Mouse (Mus musculus): ENCODE measurements at regions not wholly inside any gene's neighbourhood (a gene's known extent, or its start where the extent isn't known, plus 50 kb on each side); places are given as distances from the start of the nearest gene placed in this dataset.

DNA sequence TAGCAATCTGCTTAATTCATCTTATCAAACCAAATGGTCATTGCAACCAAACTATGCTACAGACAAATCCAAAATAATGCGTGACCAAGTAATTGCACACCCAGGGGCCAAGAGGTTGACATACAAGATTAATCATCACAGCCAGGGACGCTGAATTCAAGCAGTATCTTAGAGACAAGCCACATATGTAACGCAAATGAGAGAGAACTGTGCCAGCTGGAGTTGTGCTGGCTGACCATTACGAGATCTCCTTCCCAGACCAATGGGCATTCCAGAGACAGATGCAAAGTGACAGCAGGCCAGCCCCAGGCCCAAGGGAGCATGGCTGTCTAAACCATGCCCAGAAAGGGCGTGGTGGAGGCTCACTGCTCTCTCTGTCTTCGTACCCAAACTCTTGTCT is 155.1 kb downstream of the Usp46 start:
- 0 out of 2 replicates have a peak, but pooled peaks have one; percentile 28 for ATAC-seq (ENCODE audit: low FRiP score, low TSS enrichment)
- no peaks in the 10 kb centered on the region for H3K4me1 ChIP-seq (ENCODE audit: control insufficient read depth, insufficient read depth, low read length)
- H3K4me3 ChIP-seq (ENCODE audit: low read length), result no peak overlapping the region
- no peaks in the 10 kb centered on the region for H3K36me3 ChIP-seq (ENCODE audit: control insufficient read depth, insufficient read depth, low read length)
- H3K9ac ChIP-seq (ENCODE audit: low read depth, low read length), result no peak overlapping the region
- no peaks in the 10 kb centered on the region for H3K9me3 ChIP-seq (ENCODE audit: control insufficient read depth, low read length)
- no peak overlapping the region for H3K4me2 ChIP-seq (replicated peaks; ENCODE audit: low read depth, low read length)
- H3K27me3 ChIP-seq (ENCODE audit: control insufficient read depth, insufficient read depth, low read length), result no peaks in the 10 kb centered on the region
- 49% methylated on average over 6 of the region's 6 CpGs for WGBS
- H3K27ac ChIP-seq (ENCODE audit: low read depth, low read length), result no peak overlapping the region

DNA sequence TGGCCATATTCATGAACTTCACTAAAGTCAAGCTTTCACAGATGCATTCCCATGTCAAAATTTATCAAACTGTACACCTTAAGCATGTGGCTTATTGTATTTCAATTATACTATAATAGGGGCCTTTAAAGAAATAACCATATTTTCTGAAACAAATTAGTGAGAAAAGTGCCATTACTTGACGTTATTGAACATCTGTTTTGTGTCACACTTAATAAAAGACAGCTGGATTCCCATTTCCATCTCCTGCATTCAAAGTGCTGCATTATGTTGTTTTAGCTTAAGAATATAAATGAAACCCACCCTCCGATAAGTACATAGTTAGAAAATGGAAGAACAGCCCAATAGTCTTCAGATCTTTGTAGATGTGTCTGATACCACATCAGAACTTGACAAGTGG is 150.2 kb downstream of the Usp46 start:
- Histone ChIP-seq H3K36me3 (ENCODE audit: control insufficient read depth, insufficient read depth, low read length) (no peaks in the 10 kb centered on the region), H3K9me3 (ENCODE audit: control insufficient read depth, low read length) (no peaks in the 10 kb centered on the region), H3K27ac (ENCODE audit: low read depth, low read length) (no peak overlapping the region), H3K4me2 (replicated peaks; ENCODE audit: low read depth, low read length) (no peak overlapping the region), H3K9ac (ENCODE audit: low read depth, low read length) (no peak overlapping the region), H3K27me3 (ENCODE audit: control insufficient read depth, insufficient read depth, low read length) (no peaks in the 10 kb centered on the region), H3K4me1 (ENCODE audit: control insufficient read depth, insufficient read depth, low read length) (no peaks in the 10 kb centered on the region), H3K4me3 (ENCODE audit: low read length) (no peak overlapping the region)
- no peak for ATAC-seq (ENCODE audit: low FRiP score, low TSS enrichment)
- WGBS, result 67% methylated on average over 2 of the region's 2 CpGs

DNA sequence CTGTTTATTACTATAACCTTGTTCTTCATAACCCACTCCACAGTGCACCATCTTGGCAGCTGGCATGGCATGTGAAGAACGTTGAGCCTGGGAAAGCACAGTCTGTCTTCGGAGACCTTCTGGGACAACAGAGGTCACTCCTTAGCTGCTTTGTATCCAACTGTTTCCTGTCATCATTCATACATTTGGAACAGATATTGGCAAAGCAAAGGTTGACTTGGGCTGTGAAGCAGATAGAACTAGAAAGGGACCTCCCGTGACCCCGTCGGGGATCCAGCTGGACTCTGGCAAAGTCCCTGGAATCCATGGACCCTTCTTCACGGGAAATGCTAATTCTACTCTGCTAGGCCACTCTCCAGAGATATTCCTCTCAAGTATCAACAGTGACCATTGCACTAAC is 148.3 kb downstream of the Usp46 start:
- H3K4me2 ChIP-seq (replicated peaks; ENCODE audit: low read depth, low read length), result no peak overlapping the region

DNA sequence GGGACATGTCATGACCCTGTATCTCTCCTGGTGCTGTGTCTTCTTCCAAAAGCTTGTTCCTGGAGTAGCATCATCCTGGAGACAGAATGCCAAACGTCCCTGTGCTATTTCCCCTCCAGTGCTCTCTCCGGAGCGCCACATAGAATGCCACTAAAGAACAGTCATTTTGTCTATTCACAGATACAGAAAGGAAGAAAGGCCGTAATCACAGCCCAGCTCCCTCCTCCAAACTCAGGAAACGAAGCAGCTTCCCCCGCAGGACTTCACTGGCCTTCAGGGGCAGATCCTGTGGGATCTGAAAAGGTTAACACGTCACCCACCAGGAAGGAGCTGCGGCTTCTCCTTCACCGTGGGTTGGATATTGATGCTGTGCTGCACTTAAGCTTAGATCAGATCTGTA is 140.7 kb downstream of the Usp46 start:
- H3K9me3 ChIP-seq (ENCODE audit: control insufficient read depth, low read length), result no peaks in the 10 kb centered on the region

More for the DNA sequence above, 148.3 kb downstream of the Usp46 start:
- H3K9me3 ChIP-seq (ENCODE audit: control insufficient read depth, low read length), result no peaks in the 10 kb centered on the region
- WGBS, result 80% methylated on average over 6 of the region's 6 CpGs
- no peaks in the 10 kb centered on the region for H3K36me3 ChIP-seq (ENCODE audit: control insufficient read depth, insufficient read depth, low read length)
- H3K4me1 ChIP-seq (ENCODE audit: control insufficient read depth, insufficient read depth, low read length), result no peaks in the 10 kb centered on the region
- ATAC-seq (ENCODE audit: low FRiP score, low TSS enrichment), result no peak
- no peak overlapping the region for H3K4me3 ChIP-seq (ENCODE audit: low read length)
- H3K27me3 ChIP-seq (ENCODE audit: control insufficient read depth, insufficient read depth, low read length), result no peaks in the 10 kb centered on the region
- no peak overlapping the region for H3K9ac ChIP-seq (ENCODE audit: low read depth, low read length)
- H3K27ac ChIP-seq (ENCODE audit: low read depth, low read length), result no peak overlapping the region

DNA sequence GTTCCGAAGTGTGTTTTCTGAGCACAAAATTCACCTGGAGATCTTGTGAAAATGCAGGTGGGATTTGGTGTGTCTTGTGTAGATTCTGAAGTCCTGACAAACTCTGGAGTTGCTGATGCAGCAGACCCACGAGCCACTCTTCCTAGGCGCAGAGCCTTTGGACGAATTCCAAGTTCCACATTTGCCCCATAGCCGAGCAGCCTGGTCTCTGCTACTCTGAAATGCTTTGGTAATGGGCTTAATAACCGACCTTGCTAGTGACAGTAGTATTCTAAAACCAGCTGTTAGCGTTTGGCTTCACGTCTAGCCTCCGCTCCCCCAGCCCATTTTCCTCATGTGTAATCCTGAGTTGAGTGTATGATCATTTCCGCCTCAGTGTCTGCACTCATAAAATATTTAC is 139.5 kb downstream of the Usp46 start:
- H3K4me1 ChIP-seq (ENCODE audit: control insufficient read depth, insufficient read depth, low read length), result no peaks in the 10 kb centered on the region
- H3K36me3 ChIP-seq (ENCODE audit: control insufficient read depth, insufficient read depth, low read length), result no peaks in the 10 kb centered on the region
- H3K4me2 ChIP-seq (replicated peaks; ENCODE audit: low read depth, low read length), result no peak overlapping the region
- no peaks in the 10 kb centered on the region for H3K27me3 ChIP-seq (ENCODE audit: control insufficient read depth, insufficient read depth, low read length)
- H3K4me3 ChIP-seq (ENCODE audit: low read length), result no peak overlapping the region
- no peak overlapping the region for H3K9ac ChIP-seq (ENCODE audit: low read depth, low read length)
- no peak overlapping the region for H3K27ac ChIP-seq (ENCODE audit: low read depth, low read length)
- WGBS, result 82% methylated on average over 10 of the region's 10 CpGs
- no peaks in the 10 kb centered on the region for H3K9me3 ChIP-seq (ENCODE audit: control insufficient read depth, low read length)
- no peak for ATAC-seq (ENCODE audit: low FRiP score, low TSS enrichment)

More for the DNA sequence above, 140.7 kb downstream of the Usp46 start:
- H3K9ac ChIP-seq (ENCODE audit: low read depth, low read length), result no peak overlapping the region
- no peaks in the 10 kb centered on the region for H3K27me3 ChIP-seq (ENCODE audit: control insufficient read depth, insufficient read depth, low read length)
- no peak overlapping the region for H3K4me3 ChIP-seq (ENCODE audit: low read length)
- ATAC-seq (ENCODE audit: low FRiP score, low TSS enrichment), result no peak
- H3K4me2 ChIP-seq (replicated peaks; ENCODE audit: low read depth, low read length), result no peak overlapping the region
- no peaks in the 10 kb centered on the region for H3K4me1 ChIP-seq (ENCODE audit: control insufficient read depth, insufficient read depth, low read length)
- H3K27ac ChIP-seq (ENCODE audit: low read depth, low read length), result no peak overlapping the region
- no peaks in the 10 kb centered on the region for H3K36me3 ChIP-seq (ENCODE audit: control insufficient read depth, insufficient read depth, low read length)
- WGBS, result 62% methylated on average over 9 of the region's 9 CpGs

DNA sequence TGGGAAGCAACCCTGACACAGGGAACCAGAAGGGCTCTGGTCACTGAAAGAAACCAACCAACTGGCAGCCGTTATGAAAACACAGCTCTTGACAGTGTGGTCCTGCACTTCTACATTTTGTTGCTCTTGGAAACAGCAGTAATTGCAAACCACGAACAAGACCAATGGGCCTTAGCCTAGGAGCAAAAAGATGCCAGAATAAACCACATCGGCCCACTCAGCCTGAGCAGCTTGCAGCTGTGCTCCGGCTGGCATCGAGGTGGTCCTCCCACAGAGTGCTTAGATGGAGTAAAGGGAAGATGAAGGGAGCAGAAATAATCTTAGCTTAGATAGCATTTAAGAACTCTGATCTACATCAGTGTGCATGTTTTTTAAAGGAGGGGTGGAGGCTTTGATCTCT is 138.0 kb downstream of the Usp46 start:
- Histone ChIP-seq H3K27me3 (ENCODE audit: control insufficient read depth, insufficient read depth, low read length) (no peaks in the 10 kb centered on the region), H3K36me3 (ENCODE audit: control insufficient read depth, insufficient read depth, low read length) (no peaks in the 10 kb centered on the region), H3K27ac (ENCODE audit: low read depth, low read length) (no peak overlapping the region), H3K9ac (ENCODE audit: low read depth, low read length) (no peak overlapping the region), H3K4me1 (ENCODE audit: control insufficient read depth, insufficient read depth, low read length) (no peaks in the 10 kb centered on the region), H3K9me3 (ENCODE audit: control insufficient read depth, low read length) (no peaks in the 10 kb centered on the region), H3K4me3 (ENCODE audit: low read length) (no peak overlapping the region), H3K4me2 (replicated peaks; ENCODE audit: low read depth, low read length) (no peak overlapping the region)
- WGBS, result 68% methylated on average over 5 of the region's 5 CpGs
- ATAC-seq (ENCODE audit: low FRiP score, low TSS enrichment), result no peak

DNA sequence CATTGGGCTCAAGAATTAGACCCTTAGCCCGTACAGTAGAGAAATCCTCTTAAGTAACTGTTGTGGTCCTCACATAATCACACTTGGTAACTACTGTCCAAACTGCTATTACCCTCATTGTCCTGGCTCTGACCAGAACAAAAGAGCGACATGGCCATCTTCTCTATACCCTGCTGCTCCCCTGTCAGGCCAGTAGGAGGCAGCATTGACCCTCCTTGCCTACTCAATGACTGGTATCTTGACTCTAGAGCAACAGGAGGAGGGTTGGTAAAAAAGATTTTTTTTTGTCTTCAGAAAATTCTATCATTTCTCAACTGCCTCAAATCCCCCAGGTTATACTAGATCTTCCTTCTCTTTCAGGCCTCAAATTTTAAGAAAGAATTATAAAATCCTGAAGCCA is 130.4 kb downstream of the Usp46 start:
- H3K4me2 ChIP-seq (replicated peaks; ENCODE audit: low read depth, low read length), result no peak overlapping the region
- no peaks in the 10 kb centered on the region for H3K4me1 ChIP-seq (ENCODE audit: control insufficient read depth, insufficient read depth, low read length)
- WGBS, result 58% methylated on average over 2 of the region's 2 CpGs
- H3K27ac ChIP-seq (ENCODE audit: low read depth, low read length), result no peak overlapping the region
- no peak overlapping the region for H3K4me3 ChIP-seq (ENCODE audit: low read length)
- no peak overlapping the region for H3K9ac ChIP-seq (ENCODE audit: low read depth, low read length)
- no peaks in the 10 kb centered on the region for H3K9me3 ChIP-seq (ENCODE audit: control insufficient read depth, low read length)
- H3K27me3 ChIP-seq (ENCODE audit: control insufficient read depth, insufficient read depth, low read length), result no peaks in the 10 kb centered on the region
- ATAC-seq (ENCODE audit: low FRiP score, low TSS enrichment), result no peak
- H3K36me3 ChIP-seq (ENCODE audit: control insufficient read depth, insufficient read depth, low read length), result no peaks in the 10 kb centered on the region

DNA sequence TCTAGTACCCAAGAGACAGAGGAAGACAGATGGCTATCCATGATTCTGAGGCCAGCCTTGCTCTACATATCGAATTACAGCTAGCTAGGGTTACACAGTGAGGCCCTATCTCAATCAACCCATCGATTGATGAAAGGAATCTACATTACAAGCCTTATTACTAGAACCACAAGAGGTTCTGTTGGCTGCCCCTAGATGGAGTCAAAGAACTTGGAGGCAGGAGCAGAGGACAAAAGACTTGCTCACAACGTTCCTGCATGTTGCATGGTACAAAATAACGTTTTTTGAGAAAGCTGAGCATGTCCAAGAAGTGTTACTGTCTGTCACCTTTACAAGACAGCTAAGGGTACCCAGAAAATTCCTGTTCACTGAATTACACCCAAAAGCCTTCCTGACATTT is 129.8 kb downstream of the Usp46 start:
- Histone ChIP-seq H3K4me2 (replicated peaks; ENCODE audit: low read depth, low read length) (no peak overlapping the region), H3K27ac (ENCODE audit: low read depth, low read length) (no peak overlapping the region)
- ATAC-seq (ENCODE audit: low FRiP score, low TSS enrichment), result no peak

DNA sequence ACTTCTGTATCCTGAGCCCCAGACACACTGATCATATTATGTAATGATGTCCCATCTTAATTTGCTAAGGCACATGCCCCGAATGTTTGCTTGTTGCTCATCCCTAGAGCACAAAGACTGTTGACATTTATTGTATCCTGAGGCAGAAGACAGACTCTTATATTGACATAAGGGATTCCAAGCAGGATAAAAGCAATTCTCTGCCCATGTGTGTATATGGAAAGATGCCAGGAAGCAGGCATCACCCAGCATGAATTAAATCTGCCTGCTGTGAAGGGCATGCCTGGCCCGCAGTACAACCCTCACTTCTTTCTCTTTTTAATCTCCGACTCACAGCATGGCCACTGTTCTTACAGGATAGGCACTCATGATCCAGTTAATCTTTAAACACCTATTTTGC is 125.3 kb downstream of the Usp46 start:
- 78% methylated on average over 3 of the region's 3 CpGs for WGBS
- no peak overlapping the region for H3K4me3 ChIP-seq (ENCODE audit: low read length)
- no peak overlapping the region for H3K27ac ChIP-seq (ENCODE audit: low read depth, low read length)
- no peak for ATAC-seq (ENCODE audit: low FRiP score, low TSS enrichment)
- H3K27me3 ChIP-seq (ENCODE audit: control insufficient read depth, insufficient read depth, low read length), result no peaks in the 10 kb centered on the region
- H3K4me2 ChIP-seq (replicated peaks; ENCODE audit: low read depth, low read length), result no peak overlapping the region
- no peak overlapping the region for H3K9ac ChIP-seq (ENCODE audit: low read depth, low read length)
- no peaks in the 10 kb centered on the region for H3K4me1 ChIP-seq (ENCODE audit: control insufficient read depth, insufficient read depth, low read length)
- no peaks in the 10 kb centered on the region for H3K36me3 ChIP-seq (ENCODE audit: control insufficient read depth, insufficient read depth, low read length)
- H3K9me3 ChIP-seq (ENCODE audit: control insufficient read depth, low read length), result no peaks in the 10 kb centered on the region

More for the DNA sequence above, 129.8 kb downstream of the Usp46 start:
- H3K9me3 ChIP-seq (ENCODE audit: control insufficient read depth, low read length), result no peaks in the 10 kb centered on the region
- H3K36me3 ChIP-seq (ENCODE audit: control insufficient read depth, insufficient read depth, low read length), result no peaks in the 10 kb centered on the region
- H3K4me1 ChIP-seq (ENCODE audit: control insufficient read depth, insufficient read depth, low read length), result no peaks in the 10 kb centered on the region
- no peak overlapping the region for H3K9ac ChIP-seq (ENCODE audit: low read depth, low read length)
- 29% methylated on average over 4 of the region's 4 CpGs for WGBS
- H3K4me3 ChIP-seq (ENCODE audit: low read length), result no peak overlapping the region
- no peaks in the 10 kb centered on the region for H3K27me3 ChIP-seq (ENCODE audit: control insufficient read depth, insufficient read depth, low read length)

DNA sequence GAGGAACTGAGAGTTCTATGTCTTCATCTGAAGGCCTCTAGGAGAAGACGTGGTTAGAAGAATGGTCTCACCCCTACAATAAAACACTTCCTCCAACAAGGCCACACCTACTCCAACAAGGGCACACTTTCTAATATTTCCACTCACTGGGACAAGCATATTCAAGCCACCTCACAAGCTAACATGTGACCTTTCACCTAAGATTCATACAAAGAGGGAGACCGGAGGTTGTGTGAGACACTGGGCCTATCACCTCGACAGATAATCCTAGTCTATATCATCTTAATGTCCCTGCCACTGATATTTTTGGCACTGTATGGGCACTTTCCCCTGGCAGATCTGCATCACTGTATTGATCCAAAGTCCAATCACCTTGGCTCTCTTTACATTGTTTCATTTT is 122.6 kb downstream of the Usp46 start:
- Histone ChIP-seq H3K27ac (ENCODE audit: low read depth, low read length) (no peak overlapping the region), H3K9me3 (ENCODE audit: control insufficient read depth, low read length) (no peaks in the 10 kb centered on the region), H3K9ac (ENCODE audit: low read depth, low read length) (no peak overlapping the region), H3K4me3 (ENCODE audit: low read length) (no peak overlapping the region), H3K36me3 (ENCODE audit: control insufficient read depth, insufficient read depth, low read length) (no peaks in the 10 kb centered on the region), H3K4me1 (ENCODE audit: control insufficient read depth, insufficient read depth, low read length) (no peaks in the 10 kb centered on the region), H3K27me3 (ENCODE audit: control insufficient read depth, insufficient read depth, low read length) (no peaks in the 10 kb centered on the region), H3K4me2 (replicated peaks; ENCODE audit: low read depth, low read length) (no peak overlapping the region)
- 93% methylated on average over 3 of the region's 3 CpGs for WGBS
- no peak for ATAC-seq (ENCODE audit: low FRiP score, low TSS enrichment)

Measured in kidney, embryonic 14.5 days (tissue).